Mouse (Mus musculus) G1E (cell line): ENCODE results near the gene Rasgef1b. TPM values are rescaled to one million over a fixed set of nuclear protein-coding genes. Genes with fewer than 3 reads are reported as not detected.

Experiments used
- ATAC-seq: 2 replicates; pipeline ENCODE4 v1.8.0; 2016; ENCODE audit warnings: mild to moderate bottlenecking; ENCODE audit not compliant: insufficient number of reproducible peaks, poor library complexity, low FRiP score, severe bottlenecking; ENCODE audit errors: extremely low read depth
- DNase-seq: peaks from one replicate; pipeline ENCODE4 v3.0.0; 2012; ENCODE audit warnings: low spot score
- H3K27me3 ChIP-seq: 2 replicates; pipeline ENCODE4 v1.6.1; 2012; ENCODE audit warnings: mild to moderate bottlenecking, low read length, inconsistent platforms; ENCODE audit not compliant: insufficient read depth
- H3K36me3 ChIP-seq: replicated peaks from 2 replicates; pipeline ENCODE3; 2012; ENCODE audit warnings: mild to moderate bottlenecking, inconsistent platforms
- H3K4me1 ChIP-seq: 2 replicates; pipeline ENCODE4 v1.6.1; 2012; ENCODE audit warnings: low read depth, low read length, inconsistent platforms, mixed read lengths; ENCODE audit not compliant: insufficient read depth
- H3K4me3 ChIP-seq: 2 replicates; pipeline ENCODE4 v1.5.1; 2012; ENCODE audit warnings: low read depth, mild to moderate bottlenecking, inconsistent platforms, low read length, moderate library complexity, mixed read lengths
- H3K9me3 ChIP-seq: replicated peaks from 2 replicates; pipeline ENCODE4 v1.6.1; 2012; ENCODE audit warnings: inconsistent platforms
- CTCF ChIP-seq: IDR thresholded peaks from 2 replicates; pipeline ENCODE4 v1.5.1; 2012; ENCODE audit warnings: low read depth, low read length, inconsistent platforms, mixed read lengths
- GATA1 ChIP-seq: IDR thresholded peaks from 2 replicates; pipeline ENCODE4 v1.6.1; 2012; ENCODE audit warnings: borderline replicate concordance, low read length, inconsistent platforms, mixed read lengths
- GATA2 ChIP-seq: IDR thresholded peaks from 2 replicates; pipeline ENCODE4 v1.6.1; 2012; ENCODE audit warnings: low read depth, low read length, inconsistent platforms, borderline replicate concordance
- POLR2AphosphoS5 ChIP-seq: IDR thresholded peaks from 2 replicates; pipeline ENCODE4 v1.6.1; 2012; ENCODE audit warnings: low read depth, low read length, inconsistent platforms; ENCODE audit not compliant: insufficient replicate concordance
- TAL1 ChIP-seq: conservative IDR thresholded peaks from 2 replicates; pipeline ENCODE4 v1.6.1; 2012; ENCODE audit warnings: low read depth, low read length, inconsistent platforms, mixed read lengths
- polyA plus RNA-seq: library from polyadenylated mRNA; stranded (reverse); fragments of >175 nt; gene quantifications from 2 replicates; pipeline ENCODE4 v1.2.3, GENCODE M21; 2012
- total RNA-seq, 2 experiments: library from RNA; stranded (forward) in 1 of 2; stranded (reverse) in 1 of 2; fragments of 200-1000 nt in 1 of 2; fragments of >200 nt in 1 of 2; fragmentation: Nextera tagmentation in 1 of 2; gene quantifications; 2 replicates each; pipeline ENCODE4 v1.2.3; 2014 to 2017

Gene Rasgef1b
- total and polyA plus RNA-seq, 3 experiments, result 0.38 TPM; not detected in 2

- no peaks in the 10 kb centered on the region for H3K27me3 ChIP-seq
- no peak overlapping the region for H3K4me3 ChIP-seq
- H3K36me3 ChIP-seq, result no peaks in the 10 kb centered on the region
- H3K4me1 ChIP-seq, result no peaks in the 10 kb centered on the region
- no peak for DNase-seq
- TF ChIP-seq GATA1, result no peak
- no peak for TF ChIP-seq GATA2
- no peak for TF ChIP-seq TAL1
- TF ChIP-seq CTCF, result no peak
- TF ChIP-seq POLR2AphosphoS5, result no peak
- ATAC-seq, result no peak
- H3K9me3 ChIP-seq, result peaks cover 23% of the 10 kb centered on the region
Measured at GRCm38 (mm10) chr5:99342527-99342926, 386.3 kb downstream of the Rasgef1b start.

- H3K27me3 ChIP-seq, result no peaks in the 10 kb centered on the region
- DNase-seq (no peak), ATAC-seq (no peak)
- H3K9me3 ChIP-seq, result peaks cover 27% of the 10 kb centered on the region
- no peaks in the 10 kb centered on the region for H3K4me1 ChIP-seq
- no peak for TF ChIP-seq GATA1
- no peak overlapping the region for H3K4me3 ChIP-seq
- H3K36me3 ChIP-seq, result no peaks in the 10 kb centered on the region
Measured at GRCm38 (mm10) chr5:99340311-99340989, 388.4 kb downstream of the Rasgef1b start.

GRCm38 (mm10) chr5:99339790-99340189 lies 389.1 kb downstream of the Rasgef1b start:
- DNase-seq, result no peak
- no peaks in the 10 kb centered on the region for H3K27me3 ChIP-seq
- no peak for ATAC-seq

DNA sequence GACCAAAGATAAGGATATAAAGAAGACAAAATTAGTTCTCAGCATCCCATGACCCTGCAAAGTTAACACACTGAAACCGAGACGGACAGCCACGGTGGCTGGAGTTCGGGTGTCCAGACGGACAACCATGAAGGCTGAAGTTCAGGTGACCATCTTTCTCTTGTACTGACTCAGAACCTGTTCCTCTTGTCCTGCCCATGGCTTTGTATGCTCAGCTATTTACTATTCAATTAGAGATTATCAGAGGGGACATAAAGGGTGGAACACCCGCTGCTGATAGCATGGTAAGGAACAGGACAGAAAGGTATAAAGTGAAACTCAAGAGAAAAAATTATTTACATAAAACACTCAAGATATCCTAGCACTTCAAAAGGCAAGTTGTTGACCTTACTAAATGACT lies 390.0 kb downstream of the Rasgef1b start:
- Histone ChIP-seq H3K36me3 (no peaks in the 10 kb centered on the region), H3K27me3 (no peaks in the 10 kb centered on the region), H3K4me3 (no peak overlapping the region), H3K4me1 (no peaks in the 10 kb centered on the region), H3K9me3 (peaks cover 27% of the 10 kb centered on the region)
- ATAC-seq, result no peak
- TF ChIP-seq GATA1 (no peak), TAL1 (no peak), GATA2 (no peak), POLR2AphosphoS5 (no peak), CTCF (no peak)
- no peak for DNase-seq

More at GRCm38 (mm10) chr5:99339790-99340189, 389.1 kb downstream of the Rasgef1b start:
- H3K9me3 ChIP-seq, result peaks cover 25% of the 10 kb centered on the region
- no peak for TF ChIP-seq POLR2AphosphoS5
- no peak for TF ChIP-seq GATA1
- no peak for TF ChIP-seq CTCF
- no peak for TF ChIP-seq GATA2
- no peak for TF ChIP-seq TAL1
- H3K36me3 ChIP-seq, result no peaks in the 10 kb centered on the region
- H3K4me1 ChIP-seq, result no peaks in the 10 kb centered on the region
- H3K4me3 ChIP-seq, result no peak overlapping the region

DNA sequence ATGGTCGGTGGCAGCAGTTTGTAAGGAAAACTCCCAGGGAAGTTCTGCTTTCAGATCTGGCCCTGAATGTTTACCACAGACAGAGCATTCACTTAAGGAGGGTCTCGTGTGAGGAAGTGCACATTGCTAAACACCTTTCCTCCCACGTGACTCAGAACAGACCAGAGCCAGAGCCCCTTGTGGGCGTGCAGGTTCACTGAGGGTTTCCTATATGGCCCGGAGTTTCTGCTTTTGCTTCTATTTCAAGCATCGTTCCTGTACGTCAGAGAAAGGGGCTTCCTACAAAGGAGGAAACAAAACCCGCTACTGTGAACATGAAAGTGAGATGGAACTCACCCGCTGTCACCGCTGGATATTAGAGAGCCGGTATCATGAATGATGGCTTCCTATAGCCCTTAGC lies 392.4 kb downstream of the Rasgef1b start:
- DNase-seq, result no peak

DNA sequence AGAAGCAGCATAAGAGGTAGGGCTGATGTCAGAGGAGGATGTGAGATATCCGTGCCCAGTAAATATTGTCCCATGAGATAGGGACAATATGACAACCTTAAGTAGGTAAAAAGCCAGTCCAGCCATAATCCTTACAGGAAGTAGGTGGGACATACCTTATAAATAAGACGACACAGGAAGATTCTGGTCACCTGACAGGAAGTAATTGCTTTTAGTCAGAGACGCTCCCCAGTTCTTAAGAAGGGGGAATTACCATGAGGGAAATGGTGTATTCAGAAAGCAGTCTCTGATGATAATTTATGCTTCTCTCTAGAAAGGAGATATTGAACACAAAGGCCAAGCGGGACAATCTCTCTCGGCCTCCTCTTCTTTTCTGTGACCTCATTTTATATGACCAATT lies 394.8 kb downstream of the Rasgef1b start:
- H3K9me3 ChIP-seq, result peaks cover 44% of the 10 kb centered on the region
- H3K36me3 ChIP-seq, result no peaks in the 10 kb centered on the region
- no peak for TF ChIP-seq GATA1
- no peak for TF ChIP-seq POLR2AphosphoS5
- TF ChIP-seq CTCF, result no peak
- TF ChIP-seq GATA2, result no peak
- no peak for TF ChIP-seq TAL1
- ATAC-seq (no peak), DNase-seq (no peak)
- H3K27me3 ChIP-seq, result no peaks in the 10 kb centered on the region
- no peaks in the 10 kb centered on the region for H3K4me1 ChIP-seq
- no peak overlapping the region for H3K4me3 ChIP-seq

More for the DNA sequence above, 392.4 kb downstream of the Rasgef1b start:
- H3K9me3 ChIP-seq, result peaks cover 38% of the 10 kb centered on the region
- TF ChIP-seq CTCF, result no peak
- TF ChIP-seq GATA2, result no peak
- no peak for TF ChIP-seq TAL1
- no peak for TF ChIP-seq GATA1
- no peak for TF ChIP-seq POLR2AphosphoS5
- no peaks in the 10 kb centered on the region for H3K4me1 ChIP-seq
- no peak overlapping the region for H3K4me3 ChIP-seq
- no peaks in the 10 kb centered on the region for H3K27me3 ChIP-seq
- no peak for ATAC-seq
- H3K36me3 ChIP-seq, result no peaks in the 10 kb centered on the region

DNA sequence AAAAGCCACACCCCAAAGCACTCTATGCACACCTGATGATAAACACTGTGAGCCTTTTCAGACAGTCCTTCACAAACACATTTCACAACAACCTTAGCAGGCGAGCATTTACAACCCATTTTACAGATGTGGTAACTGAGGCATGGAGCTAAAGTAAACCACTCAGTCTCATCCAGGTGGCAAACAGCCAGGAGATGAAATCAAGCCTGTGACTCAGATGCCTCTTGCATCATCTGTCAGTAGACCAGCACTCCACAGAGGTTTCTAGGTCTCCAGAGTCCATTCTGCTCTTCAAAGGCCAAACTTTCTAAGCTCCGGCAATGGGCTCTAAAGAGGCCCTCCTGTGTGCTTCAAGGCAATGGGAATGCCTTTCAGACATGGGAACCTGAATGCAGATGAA lies 396.8 kb downstream of the Rasgef1b start:
- no peak for ATAC-seq
- Histone ChIP-seq H3K36me3 (no peaks in the 10 kb centered on the region), H3K9me3 (peaks cover 53% of the 10 kb centered on the region), H3K27me3 (no peaks in the 10 kb centered on the region), H3K4me3 (no peak overlapping the region), H3K4me1 (no peaks in the 10 kb centered on the region)
- no peak for DNase-seq
- no peak for TF ChIP-seq TAL1
- no peak for TF ChIP-seq CTCF
- TF ChIP-seq GATA2, result no peak
- no peak for TF ChIP-seq GATA1
- TF ChIP-seq POLR2AphosphoS5, result no peak
